Mouse (Mus musculus): ENCODE measurements at regions not wholly inside any gene's neighbourhood (a gene's known extent, or its start where the extent isn't known, plus 50 kb on each side); places are given as distances from the start of the nearest gene placed in this dataset.
A peak's percentile ranks its signal among the peaks of the same experiment; 100 is the strongest.

GRCm38 (mm10) chr8:115425360-115425759, 282.2 kb downstream of the Maf start:
- Histone ChIP-seq H3K27me3 (replicated peaks; ENCODE audit: control insufficient read depth, insufficient read depth, low read length) (no peaks in the 10 kb centered on the region), H3K36me3 (ENCODE audit: control insufficient read depth, insufficient read depth, low read length) (no peaks in the 10 kb centered on the region), H3K9ac (ENCODE audit: low read length) (no peak overlapping the region), H3K4me1 (replicated peaks; ENCODE audit: control insufficient read depth, insufficient read depth, low read length) (no peaks in the 10 kb centered on the region), H3K9me3 (ENCODE audit: control insufficient read depth, low read length) (no peaks in the 10 kb centered on the region), H3K27ac (ENCODE audit: low read depth) (no peak overlapping the region), H3K4me2 (ENCODE audit: low read length) (no peak overlapping the region), H3K4me3 (ENCODE audit: low read depth, low read length) (no peak overlapping the region)
- no peak for DNase-seq (ENCODE audit: low spot score)
- WGBS, result 50% methylated on average over 2 of the region's 2 CpGs
- ATAC-seq (replicated peaks; ENCODE audit: low FRiP score, low TSS enrichment, low read depth), result no peak

GRCm38 (mm10) chr8:115423682-115424081, 283.9 kb downstream of the Maf start:
- Histone ChIP-seq H3K36me3 (ENCODE audit: control insufficient read depth, insufficient read depth, low read length) (no peaks in the 10 kb centered on the region), H3K4me3 (ENCODE audit: low read depth, low read length) (no peak overlapping the region), H3K4me2 (ENCODE audit: low read length) (no peak overlapping the region), H3K27me3 (replicated peaks; ENCODE audit: control insufficient read depth, insufficient read depth, low read length) (no peaks in the 10 kb centered on the region), H3K9me3 (ENCODE audit: control insufficient read depth, low read length) (no peaks in the 10 kb centered on the region), H3K4me1 (replicated peaks; ENCODE audit: control insufficient read depth, insufficient read depth, low read length) (no peaks in the 10 kb centered on the region), H3K27ac (ENCODE audit: low read depth) (no peak overlapping the region), H3K9ac (ENCODE audit: low read length) (no peak overlapping the region)
- ATAC-seq (replicated peaks; ENCODE audit: low FRiP score, low TSS enrichment, low read depth) (no peak), DNase-seq (ENCODE audit: low spot score) (no peak)
- 84% methylated on average over 2 of the region's 2 CpGs for WGBS

GRCm38 (mm10) chr8:115423056-115423455, 284.5 kb downstream of the Maf start:
- Histone ChIP-seq H3K36me3 (ENCODE audit: control insufficient read depth, insufficient read depth, low read length) (no peaks in the 10 kb centered on the region), H3K9ac (ENCODE audit: low read length) (no peak overlapping the region), H3K4me3 (ENCODE audit: low read depth, low read length) (no peak overlapping the region), H3K4me1 (replicated peaks; ENCODE audit: control insufficient read depth, insufficient read depth, low read length) (no peaks in the 10 kb centered on the region), H3K27ac (ENCODE audit: low read depth) (no peak overlapping the region), H3K27me3 (replicated peaks; ENCODE audit: control insufficient read depth, insufficient read depth, low read length) (no peaks in the 10 kb centered on the region), H3K4me2 (ENCODE audit: low read length) (no peak overlapping the region), H3K9me3 (ENCODE audit: control insufficient read depth, low read length) (no peaks in the 10 kb centered on the region)
- no peak for DNase-seq (ENCODE audit: low spot score)
- ATAC-seq (replicated peaks; ENCODE audit: low FRiP score, low TSS enrichment, low read depth), result no peak
- 90% methylated on average over 5 of the region's 5 CpGs for WGBS

GRCm38 (mm10) chr8:115420536-115420935, 287.1 kb downstream of the Maf start:
- Histone ChIP-seq H3K4me3 (ENCODE audit: low read depth, low read length) (no peak overlapping the region), H3K36me3 (ENCODE audit: control insufficient read depth, insufficient read depth, low read length) (no peaks in the 10 kb centered on the region), H3K4me2 (ENCODE audit: low read length) (no peak overlapping the region), H3K4me1 (replicated peaks; ENCODE audit: control insufficient read depth, insufficient read depth, low read length) (no peaks in the 10 kb centered on the region), H3K27ac (ENCODE audit: low read depth) (no peak overlapping the region), H3K9ac (ENCODE audit: low read length) (no peak overlapping the region), H3K9me3 (ENCODE audit: control insufficient read depth, low read length) (no peaks in the 10 kb centered on the region), H3K27me3 (replicated peaks; ENCODE audit: control insufficient read depth, insufficient read depth, low read length) (no peaks in the 10 kb centered on the region)
- DNase-seq (ENCODE audit: low spot score) (no peak), ATAC-seq (replicated peaks; ENCODE audit: low FRiP score, low TSS enrichment, low read depth) (no peak)
- 63% methylated on average over 3 of the region's 3 CpGs for WGBS

- no peaks in the 10 kb centered on the region for H3K27me3 ChIP-seq (replicated peaks; ENCODE audit: control insufficient read depth, insufficient read depth, low read length)
- DNase-seq (ENCODE audit: low spot score) (no peak), ATAC-seq (replicated peaks; ENCODE audit: low FRiP score, low TSS enrichment, low read depth) (no peak)
- no peaks in the 10 kb centered on the region for H3K36me3 ChIP-seq (ENCODE audit: control insufficient read depth, insufficient read depth, low read length)
- no peak overlapping the region for H3K9ac ChIP-seq (ENCODE audit: low read length)
- H3K9me3 ChIP-seq (ENCODE audit: control insufficient read depth, low read length), result no peaks in the 10 kb centered on the region
- H3K27ac ChIP-seq (ENCODE audit: low read depth), result no peak overlapping the region
- 60% methylated on average over 6 of the region's 6 CpGs for WGBS
- no peak overlapping the region for H3K4me3 ChIP-seq (ENCODE audit: low read depth, low read length)
- H3K4me2 ChIP-seq (ENCODE audit: low read length), result no peak overlapping the region
- no peaks in the 10 kb centered on the region for H3K4me1 ChIP-seq (replicated peaks; ENCODE audit: control insufficient read depth, insufficient read depth, low read length)
These were observed 287.5 kb downstream of the Maf start for GRCm38 (mm10) chr8:115420131-115420530.

GRCm38 (mm10) chr8:115418056-115418455, 289.5 kb downstream of the Maf start:
- H3K36me3 ChIP-seq (ENCODE audit: control insufficient read depth, insufficient read depth, low read length), result no peaks in the 10 kb centered on the region
- no peaks in the 10 kb centered on the region for H3K9me3 ChIP-seq (ENCODE audit: control insufficient read depth, low read length)
- H3K4me3 ChIP-seq (ENCODE audit: low read depth, low read length), result no peak overlapping the region
- H3K27me3 ChIP-seq (replicated peaks; ENCODE audit: control insufficient read depth, insufficient read depth, low read length), result no peaks in the 10 kb centered on the region
- H3K4me2 ChIP-seq (ENCODE audit: low read length), result no peak overlapping the region
- no peak overlapping the region for H3K9ac ChIP-seq (ENCODE audit: low read length)
- peaks cover 4% of the 10 kb centered on the region; the same call in 1 of the 2 replicates for H3K4me1 ChIP-seq (replicated peaks; ENCODE audit: control insufficient read depth, insufficient read depth, low read length)
- ATAC-seq (replicated peaks; ENCODE audit: low FRiP score, low TSS enrichment, low read depth) (no peak), DNase-seq (ENCODE audit: low spot score) (no peak)
- H3K27ac ChIP-seq (ENCODE audit: low read depth), result no peak overlapping the region
- WGBS, result 60% methylated on average over 6 of the region's 6 CpGs

GRCm38 (mm10) chr8:115414061-115414473, 293.5 kb downstream of the Maf start:
- ATAC-seq (replicated peaks; ENCODE audit: low FRiP score, low TSS enrichment, low read depth) (peak; percentile 58; the same call in 1 of the 2 replicates), DNase-seq (ENCODE audit: low spot score) (peak; percentile 62)
- 21% methylated on average over 7 of the region's 7 CpGs for WGBS
- Histone ChIP-seq H3K4me2 (ENCODE audit: low read length) (no peak overlapping the region), H3K27ac (ENCODE audit: low read depth) (no peak overlapping the region), H3K27me3 (replicated peaks; ENCODE audit: control insufficient read depth, insufficient read depth, low read length) (no peaks in the 10 kb centered on the region), H3K4me3 (ENCODE audit: low read depth, low read length) (no peak overlapping the region), H3K9ac (ENCODE audit: low read length) (no peak overlapping the region), H3K36me3 (ENCODE audit: control insufficient read depth, insufficient read depth, low read length) (no peaks in the 10 kb centered on the region), H3K9me3 (ENCODE audit: control insufficient read depth, low read length) (no peaks in the 10 kb centered on the region), H3K4me1 (replicated peaks; ENCODE audit: control insufficient read depth, insufficient read depth, low read length) (peaks cover 4% of the 10 kb centered on the region; the same call in 1 of the 2 replicates)

GRCm38 (mm10) chr8:115411756-115412155, 295.8 kb downstream of the Maf start:
- ATAC-seq (replicated peaks; ENCODE audit: low FRiP score, low TSS enrichment, low read depth), result no peak
- WGBS, result 86% methylated on average over 5 of the region's 5 CpGs

GRCm38 (mm10) chr8:115411061-115411460, 296.5 kb downstream of the Maf start:
- H3K36me3 ChIP-seq (ENCODE audit: control insufficient read depth, insufficient read depth, low read length), result no peaks in the 10 kb centered on the region
- WGBS, result 92% methylated on average over 4 of the region's 4 CpGs
- no peaks in the 10 kb centered on the region for H3K27me3 ChIP-seq (replicated peaks; ENCODE audit: control insufficient read depth, insufficient read depth, low read length)
- no peaks in the 10 kb centered on the region for H3K9me3 ChIP-seq (ENCODE audit: control insufficient read depth, low read length)
- ATAC-seq (replicated peaks; ENCODE audit: low FRiP score, low TSS enrichment, low read depth), result no peak
- H3K9ac ChIP-seq (ENCODE audit: low read length), result no peak overlapping the region
- DNase-seq (ENCODE audit: low spot score), result no peak
- H3K4me3 ChIP-seq (ENCODE audit: low read depth, low read length), result no peak overlapping the region
- H3K4me1 ChIP-seq (replicated peaks; ENCODE audit: control insufficient read depth, insufficient read depth, low read length), result peaks cover 4% of the 10 kb centered on the region; the same call in 1 of the 2 replicates
- no peak overlapping the region for H3K4me2 ChIP-seq (ENCODE audit: low read length)
- no peak overlapping the region for H3K27ac ChIP-seq (ENCODE audit: low read depth)

More at GRCm38 (mm10) chr8:115411756-115412155, 295.8 kb downstream of the Maf start:
- Histone ChIP-seq H3K36me3 (ENCODE audit: control insufficient read depth, insufficient read depth, low read length) (no peaks in the 10 kb centered on the region), H3K4me3 (ENCODE audit: low read depth, low read length) (no peak overlapping the region), H3K4me1 (replicated peaks; ENCODE audit: control insufficient read depth, insufficient read depth, low read length) (peaks cover 4% of the 10 kb centered on the region; the same call in 1 of the 2 replicates), H3K9me3 (ENCODE audit: control insufficient read depth, low read length) (no peaks in the 10 kb centered on the region), H3K27me3 (replicated peaks; ENCODE audit: control insufficient read depth, insufficient read depth, low read length) (no peaks in the 10 kb centered on the region), H3K27ac (ENCODE audit: low read depth) (no peak overlapping the region), H3K4me2 (ENCODE audit: low read length) (no peak overlapping the region), H3K9ac (ENCODE audit: low read length) (no peak overlapping the region)
- no peak for DNase-seq (ENCODE audit: low spot score)

Measured in intestine, embryonic 14.5 days (tissue).